ENCODE assay signal across 33 mouse cellular contexts in genomic region chr10:80045766-80046165, GRCm38 (mm10). TPM values are rescaled to one million over a fixed set of nuclear protein-coding genes. Genes with fewer than 3 reads are reported as not detected.
DNase-seq lines count a peak whose midpoint lies in the region; ATAC-seq and TF ChIP-seq lines count a peak whose summit lies in the region.
"Had no signal": no experiment of that assay in that cellular context is flagged by ENCODE, and none has a peak within 500 bp of the region (broad histone marks: within the 10 kb centered on the region; RNA-seq: fewer than 3 reads in every experiment).

No protein-coding gene starts in this region.

- WGBS in liver, embryonic 12.5 days (ENCODE audit: insufficient replicate concordance), result 74% methylated on average over 5 of the region's 5 CpGs
- 81% methylated on average over 5 of the region's 5 CpGs for WGBS in kidney, embryonic 14.5 days

- peak; percentile 97 for TF ChIP-seq EP300 in ES-Bruce4 (IDR thresholded peaks at IDR 0.05; ENCODE audit: insufficient read depth, low read depth, low read length)

- no peak for DNase-seq in liver
- peak; percentile 93 for DNase-seq in R1 (ENCODE audit: low read depth, low spot score)
- DNase-seq in retina, postnatal 7 days (ENCODE audit: low read depth, low spot score), result peak; percentile 64
- no peak for DNase-seq in heart, postnatal 14 days
- DNase-seq: adrenal gland, adult 8-10 months; cerebellum, adult 11 months; cerebellum, adult 9-10 months; cerebellum, postnatal 36 days; gastrocnemius, postnatal 14 days; heart, adult 11 months; heart, postnatal 4 days; kidney, adult 11 months; kidney, postnatal 25 days; liver, postnatal 0 days; lung, postnatal 36 days; midbrain, embryonic 14.5 days; right cerebral cortex, postnatal 4 days; thymus, adult 18-20 months; thymus, postnatal 36 days had no signal

- H3K27ac ChIP-seq in liver, embryonic 12.5 days, result 0 out of 2 replicates have a peak overlapping the region, but pooled peaks have one; percentile 17
- H3K27ac ChIP-seq in ES-Bruce4 (ENCODE audit: insufficient read depth, low read length), result peak overlapping the region; percentile 92
- H3K27ac ChIP-seq in kidney, embryonic 14.5 days (ENCODE audit: low read depth, low read length), result no peak overlapping the region
- H3K27ac ChIP-seq: embryonic facial prominence, embryonic 12.5 days; hindbrain, embryonic 13.5 days; kidney, embryonic 15.5 days; left cerebral cortex, adult 2 months; limb, embryonic 12.5 days; neural tube, embryonic 15.5 days; stomach, postnatal 0 days had no signal

- H3K4me1 ChIP-seq in liver, embryonic 12.5 days, result peaks cover 55% of the 10 kb centered on the region
- H3K4me1 ChIP-seq in ES-Bruce4 (ENCODE audit: control insufficient read depth, insufficient read depth, low read length), result peaks cover 5% of the 10 kb centered on the region
- peaks cover 7% of the 10 kb centered on the region; the same call in 1 of the 2 replicates for H3K4me1 ChIP-seq in kidney, embryonic 14.5 days (ENCODE audit: control insufficient read depth, insufficient read depth, low read length)

- ATAC-seq in liver, embryonic 12.5 days, result no peak
- no peak for ATAC-seq in kidney, embryonic 14.5 days (ENCODE audit: low FRiP score, low TSS enrichment)
- ATAC-seq: CD4-positive, CD25-positive, alpha-beta regulatory T cell, adult 4 months; liver, postnatal 0 days; Patski had no signal

- H3K27me3 ChIP-seq in liver, embryonic 12.5 days (replicated peaks), result no peaks in the 10 kb centered on the region
- H3K27me3 ChIP-seq in ES-Bruce4 (ENCODE audit: control insufficient read depth, insufficient read depth, low read length, poor library complexity, severe bottlenecking), result no peaks in the 10 kb centered on the region
- H3K27me3 ChIP-seq in kidney, embryonic 14.5 days (ENCODE audit: control insufficient read depth, insufficient read depth, low read length), result no peaks in the 10 kb centered on the region
- H3K27me3 ChIP-seq: embryonic facial prominence, embryonic 12.5 days; kidney, embryonic 15.5 days; neural tube, embryonic 15.5 days; Patski had no signal

- H3K9ac ChIP-seq in liver, embryonic 12.5 days, result no peak overlapping the region
- H3K9ac ChIP-seq in ES-Bruce4 (ENCODE audit: low read depth, poor library complexity, severe bottlenecking), result no peak overlapping the region
- H3K9ac ChIP-seq in kidney, embryonic 14.5 days (ENCODE audit: low read depth, low read length), result no peak overlapping the region
- H3K9ac ChIP-seq: embryonic facial prominence, embryonic 12.5 days; hindbrain, embryonic 13.5 days; kidney, embryonic 15.5 days; limb, embryonic 12.5 days; liver, postnatal 0 days; neural tube, embryonic 15.5 days had no signal

- intact Hi-C loops in heart, postnatal 14 days (cut with DNase I), result no loop called here

- H3K4me2 ChIP-seq in liver, embryonic 12.5 days, result no peak overlapping the region
- H3K4me2 ChIP-seq in kidney, embryonic 14.5 days (replicated peaks; ENCODE audit: low read depth, low read length), result no peak overlapping the region
- H3K4me2 ChIP-seq: embryonic facial prominence, embryonic 12.5 days; heart, embryonic 11.5 days; hindbrain, embryonic 13.5 days; kidney, embryonic 15.5 days; limb, embryonic 12.5 days; liver, embryonic 11.5 days; neural tube, embryonic 15.5 days had no signal

- no peaks in the 10 kb centered on the region for H3K36me3 ChIP-seq in liver, embryonic 12.5 days
- no peaks in the 10 kb centered on the region for H3K36me3 ChIP-seq in ES-Bruce4 (ENCODE audit: control insufficient read depth, insufficient read depth, low read length, poor library complexity, severe bottlenecking)
- no peaks in the 10 kb centered on the region for H3K36me3 ChIP-seq in kidney, embryonic 14.5 days (ENCODE audit: control insufficient read depth, insufficient read depth, low read length)
- H3K36me3 ChIP-seq: embryonic facial prominence, embryonic 12.5 days; hindbrain, embryonic 13.5 days; kidney, embryonic 15.5 days; limb, embryonic 12.5 days; neural tube, embryonic 15.5 days had no signal

- no peaks in the 10 kb centered on the region for H3K9me3 ChIP-seq in liver, embryonic 12.5 days (replicated peaks)
- no peaks in the 10 kb centered on the region for H3K9me3 ChIP-seq in ES-Bruce4 (replicated peaks; ENCODE audit: control insufficient read depth, insufficient read depth, low read length, poor library complexity, severe bottlenecking)
- H3K9me3 ChIP-seq in kidney, embryonic 14.5 days (ENCODE audit: control insufficient read depth, low read length), result no peaks in the 10 kb centered on the region
- H3K9me3 ChIP-seq: embryonic facial prominence, embryonic 12.5 days; hindbrain, embryonic 13.5 days; kidney, embryonic 15.5 days; limb, embryonic 12.5 days; neural tube, embryonic 15.5 days had no signal

- TF ChIP-seq CTCF in ES-Bruce4 (IDR thresholded peaks at IDR 0.05; ENCODE audit: low read depth, low read length), result no peak

- TF ChIP-seq POLR2A in ES-Bruce4 (IDR thresholded peaks at IDR 0.05; ENCODE audit: insufficient read depth, low read length), result no peak

- H3K4me3 ChIP-seq in liver, embryonic 12.5 days, result no peak overlapping the region
- H3K4me3 ChIP-seq in ES-Bruce4 (ENCODE audit: low read depth, low read length), result no peak overlapping the region
- H3K4me3 ChIP-seq in kidney, embryonic 14.5 days (ENCODE audit: low read length), result no peak overlapping the region
- H3K4me3 ChIP-seq: embryonic facial prominence, embryonic 12.5 days; hindbrain, embryonic 13.5 days; kidney, embryonic 15.5 days; left cerebral cortex, adult 2 months; limb, embryonic 12.5 days; neural tube, embryonic 15.5 days had no signal

RNA-seq across cellular contexts. Expression of gene Gpx4, which starts 1.2 kb away (rescaled TPM):
- polyA plus RNA-seq in liver, embryonic 12.5 days (2016; fragmentation: Nextera tagmentation; extraction: Ambion mirVana), result 682 and 685 TPM in 2 replicates
- polyA plus RNA-seq in ES-Bruce4 (2011; ENCODE audit: insufficient read depth, insufficient read length, low read depth, missing spikeins), result 479 and 507 TPM in 2 replicates
- total RNA-seq in heart, postnatal 14 days (2021), result 100 to 1,000 TPM; 636 to 681 TPM
- polyA plus RNA-seq in kidney, embryonic 14.5 days (2014; fragmentation: Nextera tagmentation; extraction: Ambion mirVana), result 552 and 641 TPM in 2 replicates

RNA-seq across cellular contexts. Expression of gene Polr2e, which starts 6.2 kb away (rescaled TPM):
- polyA plus RNA-seq in liver, embryonic 12.5 days (2016; fragmentation: Nextera tagmentation; extraction: Ambion mirVana), result 142 and 147 TPM in 2 replicates
- 176 and 180 TPM in 2 replicates for polyA plus RNA-seq in ES-Bruce4 (2011; ENCODE audit: insufficient read depth, insufficient read length, low read depth, missing spikeins)
- 10 to 100 TPM; 68.6 to 73.5 TPM for total RNA-seq in heart, postnatal 14 days (2021)
- polyA plus RNA-seq in kidney, embryonic 14.5 days (2014; fragmentation: Nextera tagmentation; extraction: Ambion mirVana), result 276 and 310 TPM in 2 replicates

RNA-seq across cellular contexts. Expression of gene Arhgap45, which starts 29.3 kb away (rescaled TPM):
- 22.3 and 22.8 TPM in 2 replicates for polyA plus RNA-seq in liver, embryonic 12.5 days (2016; fragmentation: Nextera tagmentation; extraction: Ambion mirVana)
- 6.5 and 6.9 TPM in 2 replicates for polyA plus RNA-seq in ES-Bruce4 (2011; ENCODE audit: insufficient read depth, insufficient read length, low read depth, missing spikeins)
- 10 to 100 TPM in 1 of 2 experiments, 1 to 10 TPM in 1; 4.9 to 11.3 TPM for total RNA-seq in heart, postnatal 14 days (2021)
- polyA plus RNA-seq in kidney, embryonic 14.5 days (2014; fragmentation: Nextera tagmentation; extraction: Ambion mirVana), result 4.8 and 7.7 TPM in 2 replicates

RNA-seq across cellular contexts. Expression of gene Abca7, which starts 49.5 kb away (rescaled TPM):
- 10.5 and 12.1 TPM in 2 replicates for polyA plus RNA-seq in liver, embryonic 12.5 days (2016; fragmentation: Nextera tagmentation; extraction: Ambion mirVana)
- polyA plus RNA-seq in ES-Bruce4 (2011; ENCODE audit: insufficient read depth, insufficient read length, low read depth, missing spikeins), result 10.6 and 11.0 TPM in 2 replicates
- total RNA-seq in heart, postnatal 14 days (2021), result 1 to 10 TPM; 7.0 to 8.5 TPM
- polyA plus RNA-seq in kidney, embryonic 14.5 days (2014; fragmentation: Nextera tagmentation; extraction: Ambion mirVana), result 1.8 and 2.7 TPM in 2 replicates

RNA-seq across cellular contexts. Expression of gene Cnn2, which starts 57.4 kb away (rescaled TPM):
- polyA plus RNA-seq in liver, embryonic 12.5 days (2016; fragmentation: Nextera tagmentation; extraction: Ambion mirVana), result 68.2 and 75.4 TPM in 2 replicates
- 156 and 164 TPM in 2 replicates for polyA plus RNA-seq in ES-Bruce4 (2011; ENCODE audit: insufficient read depth, insufficient read length, low read depth, missing spikeins)
- total RNA-seq in heart, postnatal 14 days (2021), result 10 to 100 TPM; 36.2 to 45.9 TPM
- polyA plus RNA-seq in kidney, embryonic 14.5 days (2014; fragmentation: Nextera tagmentation; extraction: Ambion mirVana), result 186 and 220 TPM in 2 replicates

Comparison
In these comparisons a context has a peak if more than half of its experiments do, and no peak if none do; other contexts are left out.
1. DNase-seq: peak in R1 (single experiment) and retina, postnatal 7 days (single experiment); none in liver (single experiment) and heart, postnatal 14 days (0 of 2).